Mouse (Mus musculus) forelimb bud, embryonic 11.5 days (tissue): ENCODE measurements around the gene Lcor.

ENCODE experiments used
- DNase-seq: peaks from one replicate; pipeline ENCODE4 v3.0.0-alpha.2; 2012; ENCODE audit warnings: low read depth, low spot score

Gene Lcor

GRCm38 (mm10) chr19:41568791-41569190 is 86.4 kb downstream of the Lcor start:
- no peak for DNase-seq

GRCm38 (mm10) chr19:41573700-41574099 is 91.3 kb downstream of the Lcor start:
- no peak for DNase-seq

GRCm38 (mm10) chr19:41577576-41577975 is 95.1 kb downstream of the Lcor start:
- no peak for DNase-seq

- no peak for DNase-seq
Measured at GRCm38 (mm10) chr19:41579311-41579920, 97.0 kb downstream of the Lcor start.

GRCm38 (mm10) chr19:41581706-41582420 is 99.4 kb downstream of the Lcor start, which contains the start of gene Gm340:
Gene Gm340, plus strand, starts transcription at chr19:41582370.
- DNase-seq = no peak

- DNase-seq = no peak
Measured at GRCm38 (mm10) chr19:41582918-41583514, 100.6 kb downstream of the Lcor start.

- DNase-seq = no peak
Measured at GRCm38 (mm10) chr19:41586752-41587151, 104.3 kb downstream of the Lcor start.

GRCm38 (mm10) chr19:41587431-41588222 is 105.2 kb downstream of the Lcor start:
- DNase-seq = no peak

- no peak for DNase-seq
Measured at GRCm38 (mm10) chr19:41589026-41589425, 106.6 kb downstream of the Lcor start.

- DNase-seq = no peak
Measured at GRCm38 (mm10) chr19:41589681-41590080, 107.2 kb downstream of the Lcor start.

- no peak for DNase-seq
Measured at GRCm38 (mm10) chr19:41591808-41592207, 109.4 kb downstream of the Lcor start.

- no peak for DNase-seq
Measured at GRCm38 (mm10) chr19:41597170-41597894, 114.9 kb downstream of the Lcor start.

GRCm38 (mm10) chr19:41600647-41601046 is 118.2 kb downstream of the Lcor start:
- DNase-seq = no peak

GRCm38 (mm10) chr19:41606208-41606987 is 124.0 kb downstream of the Lcor start:
- no peak for DNase-seq

- DNase-seq = no peak
Measured at GRCm38 (mm10) chr19:41611683-41612082, 129.2 kb downstream of the Lcor start.
